Mouse (Mus musculus) embryonic facial prominence, embryonic 15.5 days (tissue): ENCODE measurements at regions not wholly inside any gene's neighbourhood (a gene's known extent, or its start where the extent isn't known, plus 50 kb on each side); places are given as distances from the start of the nearest gene placed in this dataset.

Source experiments
- ATAC-seq: fragments of 200-750 bp; cut with Nextera tagmentation; 2 replicates; pipeline ENCODE4 v1.8.0; 2017; ENCODE audit warnings: low read depth, moderate TSS enrichment; ENCODE audit not compliant: insufficient number of reproducible peaks, low FRiP score, low TSS enrichment
- H3K27ac ChIP-seq: fragments of 300-500 bp; sonication (generic); replicated peaks from 2 replicates; pipeline ENCODE4 v1.5.1; 2015; ENCODE audit warnings: mild to moderate bottlenecking, inconsistent platforms
- H3K27me3 ChIP-seq: fragments of 300-500 bp; sonication (generic); 2 replicates; pipeline ENCODE4 v1.6.1; 2015; ENCODE audit warnings: inconsistent platforms
- H3K36me3 ChIP-seq: fragments of 300-500 bp; sonication (generic); 2 replicates; pipeline ENCODE4 v1.6.1; 2015; ENCODE audit warnings: mild to moderate bottlenecking, inconsistent platforms
- H3K4me1 ChIP-seq: fragments of 300-500 bp; sonication (generic); 2 replicates; pipeline ENCODE4 v1.6.1; 2015; ENCODE audit warnings: inconsistent platforms
- H3K4me2 ChIP-seq: fragments of 300-500 bp; sonication (generic); replicated peaks from 2 replicates; pipeline ENCODE4 v1.6.1; 2015; ENCODE audit warnings: mild to moderate bottlenecking, inconsistent platforms
- H3K4me3 ChIP-seq: fragments of 300-500 bp; sonication (generic); replicated peaks from 2 replicates; pipeline ENCODE4 v1.5.1; 2015; ENCODE audit warnings: mild to moderate bottlenecking, inconsistent platforms
- H3K9ac ChIP-seq: fragments of 300-500 bp; sonication (generic); 2 replicates; pipeline ENCODE4 v1.6.1; 2015; ENCODE audit warnings: inconsistent platforms
- H3K9me3 ChIP-seq: fragments of 300-500 bp; sonication (generic); replicated peaks from 2 replicates; pipeline ENCODE4 v1.6.1; 2016; ENCODE audit warnings: inconsistent platforms
- WGBS: fragments of 180-500 bp; shearing (Covaris S2); methylation state at CpG from one replicate; pipeline ENCODE4 v1.1.7; 2015; 5-methylcytosine and 5-hydroxymethylcytosine counted together

- no peak for ATAC-seq
- Histone ChIP-seq H3K27ac (0 out of 2 replicates have a peak overlapping the region, but pooled peaks have one; percentile 5), H3K4me3 (no peak overlapping the region)
Measured at GRCm38 (mm10) chr13:101914691-101915541, 146.9 kb upstream of the Pik3r1 start.

GRCm38 (mm10) chr13:101915542-101915941 lies 147.5 kb upstream of the Pik3r1 start:
- peaks cover 9% of the 10 kb centered on the region; the same call in 1 of the 2 replicates for H3K4me1 ChIP-seq
- 56% methylated on average over 6 of the region's 6 CpGs for WGBS

More at GRCm38 (mm10) chr13:101914691-101915541, 146.9 kb upstream of the Pik3r1 start:
- WGBS = 34% methylated on average over 5 of the region's 5 CpGs
- Histone ChIP-seq H3K9me3 (no peaks in the 10 kb centered on the region), H3K36me3 (no peaks in the 10 kb centered on the region), H3K27me3 (no peaks in the 10 kb centered on the region), H3K9ac (no peak overlapping the region), H3K4me1 (peaks cover 9% of the 10 kb centered on the region; the same call in 1 of the 2 replicates), H3K4me2 (no peak overlapping the region)

DNA sequence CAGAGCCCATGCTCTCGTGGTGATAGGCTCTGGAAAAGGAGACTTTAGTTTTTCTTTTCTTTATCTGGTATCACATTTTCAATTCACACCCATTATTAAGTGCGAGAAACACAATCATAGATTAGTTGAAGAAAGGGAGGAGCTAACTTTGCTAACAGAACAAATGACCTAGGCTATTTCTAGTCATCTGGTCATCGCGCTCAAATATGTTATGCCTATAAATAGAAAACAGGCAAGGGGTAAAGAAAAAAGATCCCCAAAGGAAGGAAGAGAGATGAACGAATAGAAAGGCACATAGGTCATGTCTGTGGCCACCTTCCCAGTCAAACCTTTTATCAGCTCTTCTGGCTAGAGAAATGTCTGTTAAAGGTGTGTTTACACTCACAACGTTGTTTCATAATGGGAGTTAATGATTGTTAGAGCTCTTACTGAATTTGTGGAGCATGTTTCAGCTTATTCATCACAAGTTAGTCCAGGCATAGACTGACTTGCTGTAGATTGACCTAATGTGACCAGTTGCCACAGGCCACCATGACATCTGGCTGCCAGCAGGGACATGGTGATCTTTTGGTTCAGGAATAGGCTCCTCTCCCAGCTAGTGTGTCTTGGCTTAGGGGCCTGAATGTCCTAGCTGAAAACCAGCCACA lies 148.1 kb upstream of the Pik3r1 start:
- Histone ChIP-seq H3K9me3 (no peaks in the 10 kb centered on the region), H3K36me3 (no peaks in the 10 kb centered on the region), H3K4me2 (no peak overlapping the region), H3K4me3 (no peak overlapping the region), H3K27me3 (no peaks in the 10 kb centered on the region), H3K27ac (0 out of 2 replicates have a peak overlapping the region, but pooled peaks have one; percentile 5), H3K9ac (no peak overlapping the region), H3K4me1 (peaks cover 9% of the 10 kb centered on the region; the same call in 1 of the 2 replicates)
- 60% methylated on average over 6 of the region's 6 CpGs for WGBS
- no peak for ATAC-seq

More at GRCm38 (mm10) chr13:101915542-101915941, 147.5 kb upstream of the Pik3r1 start:
- Histone ChIP-seq H3K9ac (no peak overlapping the region), H3K4me2 (no peak overlapping the region), H3K27me3 (no peaks in the 10 kb centered on the region), H3K9me3 (no peaks in the 10 kb centered on the region), H3K36me3 (no peaks in the 10 kb centered on the region), H3K27ac (0 out of 2 replicates have a peak overlapping the region, but pooled peaks have one; percentile 5), H3K4me3 (no peak overlapping the region)
- no peak for ATAC-seq

GRCm38 (mm10) chr13:101916876-101917275 lies 148.9 kb upstream of the Pik3r1 start:
- H3K9ac ChIP-seq = no peak overlapping the region
- no peak overlapping the region for H3K27ac ChIP-seq
- no peaks in the 10 kb centered on the region for H3K36me3 ChIP-seq
- H3K9me3 ChIP-seq = no peaks in the 10 kb centered on the region
- ATAC-seq = no peak
- H3K4me3 ChIP-seq = no peak overlapping the region
- no peak overlapping the region for H3K4me2 ChIP-seq
- no peaks in the 10 kb centered on the region for H3K27me3 ChIP-seq
- WGBS = 91% methylated on average over 5 of the region's 5 CpGs
- H3K4me1 ChIP-seq = peaks cover 9% of the 10 kb centered on the region; the same call in 1 of the 2 replicates

DNA sequence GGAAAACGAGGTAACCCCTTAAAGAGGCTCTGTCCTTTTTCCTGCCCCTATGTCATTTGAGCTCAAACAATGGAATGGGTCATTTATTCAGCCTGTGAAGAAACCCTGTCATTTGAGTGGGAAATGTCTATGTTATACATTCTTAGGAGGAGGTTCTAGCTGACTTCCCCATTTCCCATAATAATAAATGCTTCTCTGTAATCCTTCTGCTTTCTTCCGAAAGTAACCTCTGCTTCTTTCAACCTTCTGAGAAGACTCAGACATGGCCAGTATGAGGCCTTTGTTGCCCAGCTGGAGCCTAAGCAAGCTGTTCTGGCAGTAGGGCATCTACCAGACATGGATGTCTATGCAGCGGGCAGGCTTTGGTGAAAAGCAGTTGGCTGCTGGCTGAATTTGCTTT lies 150.2 kb upstream of the Pik3r1 start:
- Histone ChIP-seq H3K27ac (no peak overlapping the region), H3K27me3 (no peaks in the 10 kb centered on the region), H3K9ac (no peak overlapping the region), H3K4me1 (peaks cover 9% of the 10 kb centered on the region; the same call in 1 of the 2 replicates), H3K9me3 (no peaks in the 10 kb centered on the region), H3K4me2 (no peak overlapping the region), H3K4me3 (no peak overlapping the region), H3K36me3 (no peaks in the 10 kb centered on the region)
- ATAC-seq = no peak
- 81% methylated on average over 3 of the region's 3 CpGs for WGBS

DNA sequence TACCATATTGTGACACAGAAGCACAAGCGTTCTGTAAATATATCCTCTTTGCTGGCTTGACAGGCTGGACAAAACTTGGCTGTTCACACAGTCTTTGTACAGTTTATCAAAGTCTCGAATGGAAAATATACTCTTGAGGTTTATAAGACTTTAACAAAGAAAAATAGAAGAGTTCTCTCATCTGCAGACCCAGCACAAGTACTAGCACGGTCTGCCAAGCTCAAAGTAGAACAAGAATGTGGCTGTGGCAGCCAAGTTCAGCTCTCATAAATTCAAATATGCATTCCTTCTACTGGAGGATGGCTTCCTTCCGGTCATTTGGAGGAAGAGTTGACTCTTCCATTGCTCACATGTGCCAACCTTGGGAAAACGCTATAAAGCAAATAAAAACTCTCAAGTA lies 151.2 kb upstream of the Pik3r1 start:
- no peaks in the 10 kb centered on the region for H3K9me3 ChIP-seq
- no peak overlapping the region for H3K4me2 ChIP-seq

GRCm38 (mm10) chr13:101920384-101920783 lies 152.4 kb upstream of the Pik3r1 start:
- H3K4me3 ChIP-seq = no peak overlapping the region
- H3K36me3 ChIP-seq = no peaks in the 10 kb centered on the region
- no peaks in the 10 kb centered on the region for H3K27me3 ChIP-seq
- no peaks in the 10 kb centered on the region for H3K9me3 ChIP-seq
- ATAC-seq = no peak
- H3K4me2 ChIP-seq = no peak overlapping the region
- H3K27ac ChIP-seq = no peak overlapping the region
- 80% methylated on average over 3 of the region's 3 CpGs for WGBS
- H3K4me1 ChIP-seq = 0 out of 2 replicates have a peak, but pooled peaks cover 3% of the 10 kb centered on the region
- no peak overlapping the region for H3K9ac ChIP-seq

More for the DNA sequence above, 151.2 kb upstream of the Pik3r1 start:
- Histone ChIP-seq H3K36me3 (no peaks in the 10 kb centered on the region), H3K27me3 (no peaks in the 10 kb centered on the region), H3K9ac (no peak overlapping the region), H3K4me1 (peaks cover 9% of the 10 kb centered on the region; the same call in 1 of the 2 replicates), H3K27ac (no peak overlapping the region), H3K4me3 (no peak overlapping the region)
- WGBS = 55% methylated on average over 5 of the region's 5 CpGs
- ATAC-seq = no peak

GRCm38 (mm10) chr13:101924637-101925036 lies 156.6 kb upstream of the Pik3r1 start:
- no peak overlapping the region for H3K4me3 ChIP-seq
- no peak overlapping the region for H3K27ac ChIP-seq
- no peaks in the 10 kb centered on the region for H3K9me3 ChIP-seq
- no peak overlapping the region for H3K4me2 ChIP-seq
- no peaks in the 10 kb centered on the region for H3K36me3 ChIP-seq
- no peak for ATAC-seq
- H3K4me1 ChIP-seq = no peaks in the 10 kb centered on the region
- H3K27me3 ChIP-seq = no peaks in the 10 kb centered on the region
- H3K9ac ChIP-seq = no peak overlapping the region
- 89% methylated on average over 2 of the region's 2 CpGs for WGBS

- Histone ChIP-seq H3K4me2 (no peak overlapping the region), H3K27me3 (no peaks in the 10 kb centered on the region), H3K9me3 (no peaks in the 10 kb centered on the region), H3K4me3 (no peak overlapping the region), H3K9ac (no peak overlapping the region), H3K27ac (no peak overlapping the region), H3K4me1 (no peaks in the 10 kb centered on the region), H3K36me3 (no peaks in the 10 kb centered on the region)
- WGBS = 94% methylated on average over 4 of the region's 4 CpGs
- ATAC-seq = no peak
Measured at GRCm38 (mm10) chr13:101931264-101931663, 163.2 kb upstream of the Pik3r1 start.

DNA sequence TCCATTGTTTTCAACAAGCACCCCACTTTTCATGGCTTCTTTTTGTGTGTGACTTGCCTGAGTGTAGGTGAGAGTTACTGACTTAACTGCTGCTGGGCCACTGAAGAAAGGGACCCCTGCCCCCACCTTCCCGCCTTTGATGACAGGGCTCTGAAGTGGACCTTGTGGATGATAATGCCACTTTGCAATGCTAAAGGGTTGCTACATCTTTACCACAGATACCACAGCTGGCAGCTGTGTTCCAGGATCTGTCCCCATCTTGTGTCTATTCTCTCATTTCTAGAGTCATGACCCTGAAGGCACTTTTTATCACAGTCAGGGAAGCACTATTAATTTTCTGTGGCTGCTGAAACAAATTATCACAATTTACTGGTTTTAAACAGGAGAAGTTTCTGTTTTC lies 163.9 kb upstream of the Pik3r1 start:
- H3K4me2 ChIP-seq = no peak overlapping the region
- no peaks in the 10 kb centered on the region for H3K9me3 ChIP-seq
- H3K4me3 ChIP-seq = no peak overlapping the region
- no peaks in the 10 kb centered on the region for H3K36me3 ChIP-seq
- no peaks in the 10 kb centered on the region for H3K4me1 ChIP-seq
- 67% methylated on average over 1 of the region's 1 CpGs for WGBS
- H3K9ac ChIP-seq = no peak overlapping the region
- ATAC-seq = no peak
- no peaks in the 10 kb centered on the region for H3K27me3 ChIP-seq
- H3K27ac ChIP-seq = no peak overlapping the region

DNA sequence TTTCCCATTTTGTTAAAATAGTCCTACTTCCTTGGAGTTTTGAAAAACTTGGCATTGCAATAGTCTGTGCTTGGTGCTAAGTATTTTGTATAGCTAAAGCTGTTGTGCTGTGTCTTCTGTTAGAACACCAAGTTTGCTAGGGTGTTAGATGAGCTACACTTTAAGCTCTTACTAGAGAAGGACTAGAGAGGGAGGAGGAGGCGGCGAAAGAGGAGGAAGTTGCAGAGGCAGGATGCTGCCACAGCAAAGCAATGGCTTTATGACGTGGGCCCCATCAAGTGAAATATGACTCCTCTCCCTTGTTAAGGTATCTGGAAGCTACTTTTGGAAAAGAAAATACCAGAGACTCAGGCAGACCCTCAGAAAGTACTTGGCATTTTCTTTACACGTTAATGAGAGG lies 167.8 kb upstream of the Pik3r1 start:
- H3K27ac ChIP-seq = no peak overlapping the region
- H3K27me3 ChIP-seq = no peaks in the 10 kb centered on the region
- no peak for ATAC-seq
- no peaks in the 10 kb centered on the region for H3K9me3 ChIP-seq
- H3K4me3 ChIP-seq = no peak overlapping the region
- no peak overlapping the region for H3K4me2 ChIP-seq
- H3K4me1 ChIP-seq = 0 out of 2 replicates have a peak, but pooled peaks cover 2% of the 10 kb centered on the region
- no peaks in the 10 kb centered on the region for H3K36me3 ChIP-seq
- 50% methylated on average over 4 of the region's 4 CpGs for WGBS
- H3K9ac ChIP-seq = no peak overlapping the region
